Mouse (Mus musculus): Measurements from ENCODE around the gene Itpr1. TPM values are rescaled to one million over a fixed set of nuclear protein-coding genes. Genes with fewer than 3 reads are reported as not detected.

The Itpr1 gene
- polyA plus RNA-seq, 1 experiment from 2014 or later: 8.3 TPM

- ATAC-seq (replicated peaks; ENCODE audit: low FRiP score) (no peak), DNase-seq (ENCODE audit: low spot score) (no peak)
- Histone ChIP-seq H3K36me3 (ENCODE audit: control insufficient read depth, insufficient read depth, low read length) (no peaks in the 10 kb centered on the region), H3K4me2 (no peak overlapping the region), H3K4me1 (replicated peaks; ENCODE audit: control insufficient read depth, insufficient read depth, low read length) (peaks cover 2% of the 10 kb centered on the region; the same call in 1 of the 2 replicates), H3K9me3 (ENCODE audit: control insufficient read depth, low read length) (no peaks in the 10 kb centered on the region), H3K4me3 (ENCODE audit: low read depth, low read length) (no peak overlapping the region), H3K27me3 (replicated peaks; ENCODE audit: control insufficient read depth, insufficient read depth, low read length) (no peaks in the 10 kb centered on the region), H3K9ac (ENCODE audit: low read depth, low read length) (no peak overlapping the region), H3K27ac (ENCODE audit: low read depth, low read length) (no peak overlapping the region)
- 73% methylated on average over 12 of the region's 12 CpGs for WGBS
These were observed 113.1 kb downstream of the Itpr1 start for GRCm38 (mm10) chr6:108325948-108326411.

GRCm38 (mm10) chr6:108326751-108327161 is 113.9 kb downstream of the Itpr1 start:
- Histone ChIP-seq H3K27ac (ENCODE audit: low read depth, low read length) (no peak overlapping the region), H3K36me3 (ENCODE audit: control insufficient read depth, insufficient read depth, low read length) (no peaks in the 10 kb centered on the region)

GRCm38 (mm10) chr6:108327561-108327960 is 114.7 kb downstream of the Itpr1 start:
- Histone ChIP-seq H3K36me3 (ENCODE audit: control insufficient read depth, insufficient read depth, low read length) (no peaks in the 10 kb centered on the region), H3K4me2 (no peak overlapping the region), H3K27me3 (replicated peaks; ENCODE audit: control insufficient read depth, insufficient read depth, low read length) (no peaks in the 10 kb centered on the region), H3K9me3 (ENCODE audit: control insufficient read depth, low read length) (no peaks in the 10 kb centered on the region), H3K9ac (ENCODE audit: low read depth, low read length) (no peak overlapping the region), H3K4me1 (replicated peaks; ENCODE audit: control insufficient read depth, insufficient read depth, low read length) (peaks cover 6% of the 10 kb centered on the region; the same call in 1 of the 2 replicates), H3K27ac (ENCODE audit: low read depth, low read length) (no peak overlapping the region), H3K4me3 (ENCODE audit: low read depth, low read length) (no peak overlapping the region)
- WGBS: 73% methylated on average over 6 of the region's 6 CpGs
- DNase-seq (ENCODE audit: low spot score) (no peak), ATAC-seq (replicated peaks; ENCODE audit: low FRiP score) (no peak)

More at GRCm38 (mm10) chr6:108326751-108327161, 113.9 kb downstream of the Itpr1 start:
- ATAC-seq (replicated peaks; ENCODE audit: low FRiP score) (no peak), DNase-seq (ENCODE audit: low spot score) (no peak)
- Histone ChIP-seq H3K9me3 (ENCODE audit: control insufficient read depth, low read length) (no peaks in the 10 kb centered on the region), H3K9ac (ENCODE audit: low read depth, low read length) (no peak overlapping the region), H3K27me3 (replicated peaks; ENCODE audit: control insufficient read depth, insufficient read depth, low read length) (no peaks in the 10 kb centered on the region), H3K4me3 (ENCODE audit: low read depth, low read length) (no peak overlapping the region), H3K4me2 (no peak overlapping the region), H3K4me1 (replicated peaks; ENCODE audit: control insufficient read depth, insufficient read depth, low read length) (peaks cover 6% of the 10 kb centered on the region; the same call in 1 of the 2 replicates)
- 87% methylated on average over 10 of the region's 10 CpGs for WGBS

GRCm38 (mm10) chr6:108328296-108328695 is 115.4 kb downstream of the Itpr1 start:
- 85% methylated on average over 7 of the region's 7 CpGs for WGBS
- Histone ChIP-seq H3K4me1 (replicated peaks; ENCODE audit: control insufficient read depth, insufficient read depth, low read length) (peaks cover 6% of the 10 kb centered on the region; the same call in 1 of the 2 replicates), H3K36me3 (ENCODE audit: control insufficient read depth, insufficient read depth, low read length) (no peaks in the 10 kb centered on the region), H3K9ac (ENCODE audit: low read depth, low read length) (no peak overlapping the region), H3K27me3 (replicated peaks; ENCODE audit: control insufficient read depth, insufficient read depth, low read length) (no peaks in the 10 kb centered on the region), H3K4me3 (ENCODE audit: low read depth, low read length) (no peak overlapping the region), H3K4me2 (no peak overlapping the region), H3K9me3 (ENCODE audit: control insufficient read depth, low read length) (no peaks in the 10 kb centered on the region), H3K27ac (ENCODE audit: low read depth, low read length) (no peak overlapping the region)
- ATAC-seq (replicated peaks; ENCODE audit: low FRiP score) (no peak), DNase-seq (ENCODE audit: low spot score) (no peak)

- H3K4me3 ChIP-seq (ENCODE audit: low read depth, low read length): no peak overlapping the region
- H3K27ac ChIP-seq (ENCODE audit: low read depth, low read length): no peak overlapping the region
- no peaks in the 10 kb centered on the region for H3K36me3 ChIP-seq (ENCODE audit: control insufficient read depth, insufficient read depth, low read length)
- H3K27me3 ChIP-seq (replicated peaks; ENCODE audit: control insufficient read depth, insufficient read depth, low read length): no peaks in the 10 kb centered on the region
- no peak overlapping the region for H3K4me2 ChIP-seq
- H3K4me1 ChIP-seq (replicated peaks; ENCODE audit: control insufficient read depth, insufficient read depth, low read length): peaks cover 6% of the 10 kb centered on the region; the same call in 1 of the 2 replicates
- no peaks in the 10 kb centered on the region for H3K9me3 ChIP-seq (ENCODE audit: control insufficient read depth, low read length)
- no peak overlapping the region for H3K9ac ChIP-seq (ENCODE audit: low read depth, low read length)
- DNase-seq (ENCODE audit: low spot score) (no peak), ATAC-seq (replicated peaks; ENCODE audit: low FRiP score) (no peak)
- WGBS: 75% methylated on average over 8 of the region's 8 CpGs
These were observed 117.6 kb downstream of the Itpr1 start for GRCm38 (mm10) chr6:108330461-108330860.

GRCm38 (mm10) chr6:108331268-108331667 is 118.4 kb downstream of the Itpr1 start:
- H3K36me3 ChIP-seq (ENCODE audit: control insufficient read depth, insufficient read depth, low read length): no peaks in the 10 kb centered on the region
- H3K27me3 ChIP-seq (replicated peaks; ENCODE audit: control insufficient read depth, insufficient read depth, low read length): no peaks in the 10 kb centered on the region
- peaks cover 6% of the 10 kb centered on the region; the same call in 1 of the 2 replicates for H3K4me1 ChIP-seq (replicated peaks; ENCODE audit: control insufficient read depth, insufficient read depth, low read length)
- H3K4me2 ChIP-seq: no peak overlapping the region
- ATAC-seq (replicated peaks; ENCODE audit: low FRiP score) (no peak), DNase-seq (ENCODE audit: low spot score) (no peak)
- H3K9me3 ChIP-seq (ENCODE audit: control insufficient read depth, low read length): no peaks in the 10 kb centered on the region
- no peak overlapping the region for H3K27ac ChIP-seq (ENCODE audit: low read depth, low read length)
- H3K9ac ChIP-seq (ENCODE audit: low read depth, low read length): no peak overlapping the region
- H3K4me3 ChIP-seq (ENCODE audit: low read depth, low read length): no peak overlapping the region
- 44% methylated on average over 3 of the region's 3 CpGs for WGBS

GRCm38 (mm10) chr6:108334059-108334458 is 121.2 kb downstream of the Itpr1 start:
- no peak overlapping the region for H3K4me2 ChIP-seq
- 87% methylated on average over 3 of the region's 3 CpGs for WGBS
- peaks cover 3% of the 10 kb centered on the region; the same call in 1 of the 2 replicates for H3K4me1 ChIP-seq (replicated peaks; ENCODE audit: control insufficient read depth, insufficient read depth, low read length)
- ATAC-seq (replicated peaks; ENCODE audit: low FRiP score): no peak
- no peaks in the 10 kb centered on the region for H3K27me3 ChIP-seq (replicated peaks; ENCODE audit: control insufficient read depth, insufficient read depth, low read length)
- DNase-seq (ENCODE audit: low spot score): no peak
- H3K4me3 ChIP-seq (ENCODE audit: low read depth, low read length): no peak overlapping the region
- H3K36me3 ChIP-seq (ENCODE audit: control insufficient read depth, insufficient read depth, low read length): no peaks in the 10 kb centered on the region
- no peak overlapping the region for H3K27ac ChIP-seq (ENCODE audit: low read depth, low read length)
- no peak overlapping the region for H3K9ac ChIP-seq (ENCODE audit: low read depth, low read length)
- no peaks in the 10 kb centered on the region for H3K9me3 ChIP-seq (ENCODE audit: control insufficient read depth, low read length)

- Histone ChIP-seq H3K9ac (ENCODE audit: low read depth, low read length) (no peak overlapping the region), H3K27ac (ENCODE audit: low read depth, low read length) (no peak overlapping the region), H3K4me3 (ENCODE audit: low read depth, low read length) (no peak overlapping the region), H3K4me1 (replicated peaks; ENCODE audit: control insufficient read depth, insufficient read depth, low read length) (peaks cover 3% of the 10 kb centered on the region; the same call in 1 of the 2 replicates), H3K36me3 (ENCODE audit: control insufficient read depth, insufficient read depth, low read length) (no peaks in the 10 kb centered on the region), H3K9me3 (ENCODE audit: control insufficient read depth, low read length) (no peaks in the 10 kb centered on the region), H3K27me3 (replicated peaks; ENCODE audit: control insufficient read depth, insufficient read depth, low read length) (no peaks in the 10 kb centered on the region), H3K4me2 (no peak overlapping the region)
- no peak for DNase-seq (ENCODE audit: low spot score)
- no peak for ATAC-seq (replicated peaks; ENCODE audit: low FRiP score)
These were observed 122.4 kb downstream of the Itpr1 start for GRCm38 (mm10) chr6:108335202-108335823.

GRCm38 (mm10) chr6:108336506-108336905 is 123.6 kb downstream of the Itpr1 start:
- no peaks in the 10 kb centered on the region for H3K27me3 ChIP-seq (replicated peaks; ENCODE audit: control insufficient read depth, insufficient read depth, low read length)

More at GRCm38 (mm10) chr6:108336506-108336905, 123.6 kb downstream of the Itpr1 start:
- WGBS: 88% methylated on average over 6 of the region's 6 CpGs
- no peak overlapping the region for H3K27ac ChIP-seq (ENCODE audit: low read depth, low read length)
- ATAC-seq (replicated peaks; ENCODE audit: low FRiP score) (no peak), DNase-seq (ENCODE audit: low spot score) (no peak)
- H3K36me3 ChIP-seq (ENCODE audit: control insufficient read depth, insufficient read depth, low read length): no peaks in the 10 kb centered on the region
- H3K9ac ChIP-seq (ENCODE audit: low read depth, low read length): no peak overlapping the region
- no peaks in the 10 kb centered on the region for H3K9me3 ChIP-seq (ENCODE audit: control insufficient read depth, low read length)
- H3K4me3 ChIP-seq (ENCODE audit: low read depth, low read length): no peak overlapping the region
- H3K4me1 ChIP-seq (replicated peaks; ENCODE audit: control insufficient read depth, insufficient read depth, low read length): peaks cover 1% of the 10 kb centered on the region; the same call in 1 of the 2 replicates
- H3K4me2 ChIP-seq: no peak overlapping the region

All from liver, embryonic 11.5 days (tissue).